Mouse (Mus musculus): ENCODE measurements around the gene Mfsd11. TPM values are rescaled to one million over a fixed set of nuclear protein-coding genes. Genes with fewer than 3 reads are reported as not detected.
"Not testable (repeated sequence)": the region's sequence is repeated elsewhere in the genome, so short reads cannot be mapped to it uniquely, and the experiment has no call there.

Mfsd11 gene
- total RNA-seq, 2 experiments from 2014 or later = 22.3 to 27.2 TPM

- peak; percentile 98 for DNase-seq
- intact Hi-C loops (cut with DNase I; ENCODE audit: low total_unique reads) = no loop called here
These were observed 8.7 kb upstream of the Mfsd11 start, which contains the start of the genes Mettl23 and Jmjd6 for GRCm38 (mm10) chr11:116843261-116844233. Mettl23 (plus strand) TSS chr11:116843278. Jmjd6 (minus strand) TSS chr11:116843449.

DNA sequence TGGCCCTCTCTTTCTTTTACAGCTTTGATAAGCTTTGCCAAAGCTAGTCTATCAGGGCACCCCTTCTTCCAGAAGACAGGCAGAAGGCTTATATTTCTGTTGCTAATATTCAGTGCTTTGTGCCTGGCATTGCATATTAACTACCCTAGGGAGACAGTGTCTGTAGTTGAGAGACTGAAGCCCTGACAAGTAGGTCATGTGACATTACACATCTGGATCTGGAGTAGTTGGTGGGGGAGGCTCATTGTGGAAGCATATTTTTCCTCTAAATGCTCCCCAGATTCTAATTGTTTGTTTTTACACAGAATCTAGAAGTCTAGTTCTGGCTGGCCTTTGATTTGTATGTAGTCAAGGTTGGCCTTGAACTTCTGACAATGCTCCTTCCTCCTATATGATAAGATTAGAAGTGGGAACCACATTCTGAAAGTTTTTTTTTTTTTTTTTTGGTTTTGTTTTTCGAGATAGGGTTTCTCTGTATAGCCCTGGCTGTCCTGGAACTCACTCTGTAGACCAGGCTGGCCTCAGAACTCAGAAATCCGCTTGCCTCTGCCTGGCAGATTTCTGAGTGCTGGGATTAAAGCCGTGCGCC lies 5.6 kb upstream of the Mfsd11 start:
- DNase-seq = no peak
- intact Hi-C loops (cut with DNase I; ENCODE audit: low total_unique reads) = no loop called here

- intact Hi-C loops (cut with DNase I; ENCODE audit: low total_unique reads) = no loop called here
- no peak for DNase-seq
These were observed 4.8 kb upstream of the Mfsd11 start for GRCm38 (mm10) chr11:116847187-116848085.

- intact Hi-C loops (cut with DNase I; ENCODE audit: low total_unique reads) = no loop called here
- no peak for DNase-seq
These were observed 4.0 kb upstream of the Mfsd11 start for GRCm38 (mm10) chr11:116848086-116848876.

DNA sequence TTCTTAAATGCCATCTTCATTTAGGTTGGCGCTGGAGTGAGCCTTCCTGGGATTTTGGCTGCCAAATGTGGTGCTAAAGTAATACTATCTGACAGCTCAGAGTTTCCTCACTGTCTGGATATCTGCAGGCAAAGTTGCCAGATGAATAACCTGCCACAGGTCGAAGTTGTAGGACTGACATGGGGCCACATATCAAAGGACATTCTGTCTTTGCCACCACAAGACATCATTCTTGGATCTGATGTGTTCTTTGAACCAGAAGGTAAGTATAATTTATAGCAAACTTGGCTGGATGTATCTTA lies 3.4 kb upstream of the Mfsd11 start:
- intact Hi-C loops (cut with DNase I; ENCODE audit: low total_unique reads); DNase-seq: not testable (repeated sequence)

GRCm38 (mm10) chr11:116849587-116849986 lies 2.7 kb upstream of the Mfsd11 start:
- no peak for DNase-seq
- intact Hi-C loops (cut with DNase I; ENCODE audit: low total_unique reads) = no loop called here

DNA sequence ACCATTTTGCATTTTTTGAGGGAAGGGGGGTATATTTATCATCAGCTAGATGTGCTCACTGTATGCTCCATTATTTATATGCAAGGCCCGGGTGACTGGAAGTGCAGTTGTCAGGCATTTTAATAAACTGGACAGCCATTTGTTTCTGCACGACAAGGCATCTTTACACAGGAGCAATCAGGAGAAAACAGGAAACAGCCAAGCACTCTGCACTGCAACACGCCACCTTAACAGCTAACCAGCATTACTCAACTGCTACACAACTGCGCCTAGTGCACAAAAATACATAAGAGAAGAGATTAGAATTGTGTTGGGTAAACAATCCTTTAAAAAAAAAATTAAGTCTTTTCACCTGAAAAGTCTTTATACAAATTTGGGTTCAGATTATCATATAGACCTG lies 2.2 kb upstream of the Mfsd11 start:
- intact Hi-C loops (cut with DNase I; ENCODE audit: low total_unique reads) = no loop called here
- DNase-seq = no peak

GRCm38 (mm10) chr11:116850833-116851477 lies 1.3 kb upstream of the Mfsd11 start:
- intact Hi-C loops (cut with DNase I; ENCODE audit: low total_unique reads) = no loop called here

GRCm38 (mm10) chr11:116851576-116852290 lies 507 bp upstream of the Mfsd11 start:
- intact Hi-C loops (cut with DNase I; ENCODE audit: low total_unique reads) = no loop called here
- DNase-seq = no peak

More at GRCm38 (mm10) chr11:116850833-116851477, 1.3 kb upstream of the Mfsd11 start:
- no peak for DNase-seq

GRCm38 (mm10) chr11:116852891-116853511 lies 761 bp downstream of the Mfsd11 start, which contains the start of gene Srsf2:
Srsf2 (minus strand) TSS chr11:116853094.
- DNase-seq = peak; percentile 96
- intact Hi-C loops (cut with DNase I; ENCODE audit: low total_unique reads) = no loop called here

DNA sequence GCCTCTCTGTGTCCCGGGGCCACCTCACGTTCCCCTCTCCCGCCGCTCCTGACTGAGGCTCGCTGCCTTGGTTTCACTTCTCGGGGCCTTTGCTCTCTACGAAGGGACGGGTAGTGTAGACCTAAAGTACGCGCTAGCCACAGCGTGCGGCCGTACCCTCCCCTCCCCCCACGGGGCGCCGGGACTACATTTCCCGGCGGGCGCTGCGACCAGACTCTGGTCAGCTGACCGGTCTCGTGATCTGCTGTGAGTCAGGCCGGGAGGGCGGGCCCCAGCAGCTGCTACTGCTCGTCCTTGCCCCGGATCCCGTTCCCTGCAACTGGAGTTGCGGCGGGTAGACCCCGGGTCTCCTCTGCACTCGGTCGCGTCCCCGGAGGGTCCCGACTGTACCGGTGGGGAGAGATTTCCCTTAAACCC lies 1.3 kb downstream of the Mfsd11 start:
- intact Hi-C loops (cut with DNase I; ENCODE audit: low total_unique reads) = no loop called here

GRCm38 (mm10) chr11:116854279-116854678 lies 2.0 kb downstream of the Mfsd11 start:
- intact Hi-C loops (cut with DNase I; ENCODE audit: low total_unique reads) = no loop called here
- no peak for DNase-seq

More for the DNA sequence above, 1.3 kb downstream of the Mfsd11 start:
- DNase-seq = peak; percentile 98

DNA sequence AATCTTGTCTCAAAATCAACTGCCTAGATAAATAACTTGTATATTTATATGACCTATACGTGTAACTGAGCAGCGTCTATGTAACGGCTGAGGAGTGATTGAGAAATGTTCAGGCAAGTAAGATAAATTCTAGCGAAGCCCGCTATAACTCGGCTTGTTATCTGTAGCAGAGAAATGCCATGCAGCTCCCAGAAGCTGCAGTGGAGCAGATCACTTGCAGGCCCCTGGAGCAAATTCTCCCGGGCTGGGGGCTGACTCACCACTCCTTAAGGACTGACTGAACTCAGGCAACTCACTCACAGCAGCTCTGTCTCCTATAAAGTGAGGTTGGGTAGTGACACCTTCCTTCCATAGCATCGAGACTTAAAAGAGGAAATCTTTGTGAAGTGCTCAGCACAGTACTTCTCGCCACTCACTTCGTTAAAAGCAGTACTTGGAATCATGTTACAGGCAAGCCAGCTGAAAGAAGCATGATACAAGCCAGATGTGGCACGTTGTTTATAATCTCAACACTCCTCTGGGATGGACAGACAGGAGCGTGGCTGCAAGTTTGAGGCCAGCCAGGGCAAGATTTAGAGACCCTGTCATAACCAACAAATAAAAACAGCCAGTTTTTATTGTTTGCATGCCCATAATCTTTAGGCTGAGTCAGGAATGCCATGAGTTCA lies 5.1 kb downstream of the Mfsd11 start:
- intact Hi-C loops (cut with DNase I; ENCODE audit: low total_unique reads) = no loop called here
- no peak for DNase-seq

DNA sequence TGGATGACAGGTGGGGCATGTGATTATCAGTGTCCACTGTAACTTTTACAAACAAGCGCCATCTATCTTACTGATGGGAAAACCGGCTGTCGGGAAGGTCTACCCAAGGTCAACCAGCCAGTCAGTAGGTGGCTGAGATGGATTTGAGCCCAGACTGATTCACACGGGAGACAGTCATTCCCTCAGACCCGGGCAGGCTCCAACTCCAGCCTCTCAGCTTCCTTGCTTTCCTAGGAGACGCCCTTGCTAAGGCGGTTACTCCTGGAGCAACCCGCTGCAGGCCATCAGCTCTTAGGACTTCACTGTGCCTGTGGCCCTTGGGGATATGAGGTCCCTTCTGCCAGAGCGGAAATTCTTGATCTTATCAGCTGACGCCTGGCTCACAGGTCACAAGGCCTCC lies 12.2 kb downstream of the Mfsd11 start:
- DNase-seq = no peak
- intact Hi-C loops (cut with DNase I; ENCODE audit: low total_unique reads) = no loop called here

- no peak for DNase-seq
- intact Hi-C loops (cut with DNase I; ENCODE audit: low total_unique reads) = no loop called here
These were observed 13.8 kb downstream of the Mfsd11 start for GRCm38 (mm10) chr11:116865945-116866585.

DNA sequence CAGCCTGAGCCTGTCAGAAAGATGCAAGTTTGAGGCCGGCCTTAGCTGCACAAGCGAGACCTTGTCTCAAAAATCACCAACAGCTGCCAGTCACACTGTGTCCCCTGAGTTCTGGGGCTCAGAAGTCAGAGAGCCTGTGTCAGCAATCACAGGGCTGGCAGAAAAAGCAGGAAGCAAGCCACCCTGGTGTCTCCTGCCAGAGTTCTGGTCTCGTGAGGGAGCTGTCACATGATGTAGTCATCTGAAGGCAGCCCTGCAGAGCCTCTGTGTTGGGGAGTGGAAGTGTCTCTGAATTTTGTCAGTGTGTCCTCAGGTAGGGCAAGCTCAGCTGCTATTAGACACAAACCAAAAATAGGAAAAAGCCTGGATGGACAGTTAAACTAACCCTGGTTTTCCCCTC lies 15.9 kb downstream of the Mfsd11 start:
- DNase-seq = peak; percentile 65
- intact Hi-C loops (cut with DNase I; ENCODE audit: low total_unique reads) = no loop called here

All from gastrocnemius, postnatal 14 days (tissue).